Mouse (Mus musculus): ENCODE measurements around the gene Spaca9.

- TF ChIP-seq CTCF (IDR thresholded peaks at IDR 0.05; ENCODE audit: low read depth) (no peak), EP300 (IDR thresholded peaks at IDR 0.05; ENCODE audit: low read depth) (no peak)
Measured at GRCm38 (mm10) chr2:28698566-28698965, 961 bp downstream of the Spaca9 start.
